9 mouse cellular contexts compared by ENCODE assay signal in genomic region chr19:31971998-31972397, GRCm38 (mm10).
DNase-seq lines count a peak whose midpoint lies in the region; ATAC-seq and TF ChIP-seq lines count a peak whose summit lies in the region.
"Had no signal": no experiment of that assay in that cellular context is flagged by ENCODE, and none has a peak within 500 bp of the region (broad histone marks: within the 10 kb centered on the region; RNA-seq: fewer than 3 reads in every experiment).

No protein-coding gene starts in this region.

- no peaks in the 10 kb centered on the region for H3K9me3 ChIP-seq in ES-E14 (ENCODE audit: control insufficient read depth, insufficient read depth, low read depth, low read length)
- H3K9me3 ChIP-seq in forebrain, embryonic 15.5 days, result no peaks in the 10 kb centered on the region
- H3K9me3 ChIP-seq in lung, postnatal 0 days (ENCODE audit: low read length), result no peaks in the 10 kb centered on the region
- H3K9me3 ChIP-seq: liver, embryonic 15.5 days had no signal

- H3K4me3 ChIP-seq in ES-E14 (ENCODE audit: insufficient read depth in 1 of 2, low read depth in 1 of 2, low read length in 2 of 2, poor library complexity in 1 of 2, severe bottlenecking in 1 of 2), result no peak overlapping the region
- no peak overlapping the region for H3K4me3 ChIP-seq in forebrain, embryonic 15.5 days
- H3K4me3 ChIP-seq in layer of hippocampus, adult 2 months, result no peak overlapping the region
- H3K4me3 ChIP-seq in lung, postnatal 0 days (ENCODE audit: low read depth, low read length), result no peak overlapping the region
- H3K4me3 ChIP-seq: liver, embryonic 15.5 days had no signal

- peak; percentile 100 for TF ChIP-seq CTCF in layer of hippocampus, adult 2 months (conservative IDR thresholded peaks at IDR 0.05)
- TF ChIP-seq CTCF in lung, postnatal 0 days (IDR thresholded peaks at IDR 0.05), result peak; percentile 97

- 0 out of 2 replicates have a peak, but pooled peaks cover 3% of the 10 kb centered on the region for H3K27me3 ChIP-seq in forebrain, embryonic 15.5 days
- H3K27me3 ChIP-seq in lung, postnatal 0 days (replicated peaks; ENCODE audit: insufficient read depth, low read length), result no peaks in the 10 kb centered on the region
- H3K27me3 ChIP-seq: liver, embryonic 15.5 days had no signal

- no peaks in the 10 kb centered on the region for H3K4me1 ChIP-seq in ES-E14 (ENCODE audit: control insufficient read depth in 2 of 2, insufficient read depth in 2 of 2, low read length in 2 of 2, poor library complexity in 1 of 2)
- no peaks in the 10 kb centered on the region for H3K4me1 ChIP-seq in forebrain, embryonic 15.5 days
- H3K4me1 ChIP-seq in lung, postnatal 0 days (ENCODE audit: insufficient read depth, low read depth, low read length), result no peaks in the 10 kb centered on the region
- H3K4me1 ChIP-seq: liver, embryonic 15.5 days had no signal

- H3K9ac ChIP-seq in ES-E14 (ENCODE audit: insufficient read depth, low read depth, low read length, poor library complexity, severe bottlenecking), result no peak overlapping the region
- H3K9ac ChIP-seq in forebrain, embryonic 15.5 days (replicated peaks), result no peak overlapping the region
- no peak overlapping the region for H3K9ac ChIP-seq in lung, postnatal 0 days (replicated peaks; ENCODE audit: low read depth)
- H3K9ac ChIP-seq: liver, embryonic 15.5 days had no signal

- peak; percentile 66 for DNase-seq in ES-E14 (ENCODE audit: low read depth, low spot score)
- DNase-seq in c-Kit-positive CD71-positive TER-119-positive erythroid progenitor cells, embryonic 14.5 days (ENCODE audit: low spot score), result peak; percentile 58
- peak; percentile 75 to 88 for DNase-seq in layer of hippocampus, adult 2 months (ENCODE audit: low spot score in 2 of 2)
- peak; percentile 80 for DNase-seq in lung, postnatal 0 days (ENCODE audit: low spot score)
- peak; percentile 82 for DNase-seq in ovary, postnatal 14 days (ENCODE audit: low spot score)
- DNase-seq in thymus, postnatal 10 days (ENCODE audit: low spot score in 2 of 2), result peak; percentile 78 to 92

- 10% methylated on average over 6 of the region's 6 CpGs for WGBS in forebrain, embryonic 15.5 days
- 6% methylated on average over 6 of the region's 6 CpGs for WGBS in lung, postnatal 0 days

- in situ Hi-C loops in ES-E14 (cut with MboI; ENCODE audit: low sequenced_read_pairs in 2 of 2, unreplicated experiment in 2 of 2), result loop anchor here (10.0 to 25.0 kb wide), 2 partner anchors 483 to 490 kb away; partner anchors contain the start of gene Rpl9-ps6 (in 1 of the 2)

- no peak for TF ChIP-seq EP300 in lung, postnatal 0 days (IDR thresholded peaks at IDR 0.05)

- peak; percentile 97 for ATAC-seq in forebrain, embryonic 15.5 days (replicated peaks)
- ATAC-seq in hematopoietic stem cell, adult 5-6 weeks (replicated peaks in 1 of 2; ENCODE audit: insufficient read depth in 1 of 2, low FRiP score in 2 of 2, low TSS enrichment in 1 of 2, low read depth in 1 of 2, poor library complexity in 2 of 2, severe bottlenecking in 2 of 2), result peak; percentile 89 to 91
- peak; percentile 71 for ATAC-seq in lung, postnatal 0 days

- no peak overlapping the region for H3K27ac ChIP-seq in ES-E14 (ENCODE audit: insufficient read depth, low read depth, low read length, poor library complexity, severe bottlenecking)
- H3K27ac ChIP-seq in forebrain, embryonic 15.5 days (replicated peaks), result no peak overlapping the region
- no peak overlapping the region for H3K27ac ChIP-seq in layer of hippocampus, adult 2 months
- H3K27ac ChIP-seq in lung, postnatal 0 days (ENCODE audit: low read length), result no peak overlapping the region
- H3K27ac ChIP-seq: liver, embryonic 15.5 days had no signal

- H3K36me3 ChIP-seq in ES-E14 (ENCODE audit: control insufficient read depth, insufficient read depth, low read length, poor library complexity, severe bottlenecking), result no peaks in the 10 kb centered on the region
- no peaks in the 10 kb centered on the region for H3K36me3 ChIP-seq in forebrain, embryonic 15.5 days
- no peaks in the 10 kb centered on the region for H3K36me3 ChIP-seq in lung, postnatal 0 days (ENCODE audit: insufficient read depth, low read length)
- H3K36me3 ChIP-seq: liver, embryonic 15.5 days had no signal

- no peak overlapping the region for H3K4me2 ChIP-seq in forebrain, embryonic 15.5 days (replicated peaks)
- H3K4me2 ChIP-seq in lung, postnatal 0 days (replicated peaks; ENCODE audit: low read depth, low read length), result no peak overlapping the region
- H3K4me2 ChIP-seq: liver, embryonic 15.5 days had no signal

TF ChIP-seq in ES-E14, 5 proteins besides CTCF, POLR2A, EP300 and RAD21:
- TF ChIP-seq ZC3H11A (IDR thresholded peaks at IDR 0.05; ENCODE audit: borderline replicate concordance, low read depth, low read length), result peak; percentile 95
- TF ChIP-seq MAFK (IDR thresholded peaks at IDR 0.05; ENCODE audit: insufficient read depth, low read depth, low read length), result no peak
TF ChIP-seq in ES-E14: peak in this region for 1.
